Mouse (Mus musculus): ENCODE results near the gene Ajuba. TPM values are rescaled to one million over a fixed set of nuclear protein-coding genes. Genes with fewer than 3 reads are reported as not detected.

The Ajuba gene
- polyA plus RNA-seq, 1 experiment from 2014 or later = 14.5 TPM

GRCm38 (mm10) chr14:54578063-54578462, 705 bp upstream of the Ajuba start:
- no peak for DNase-seq (ENCODE audit: low spot score)
- Histone ChIP-seq H3K4me3 (ENCODE audit: low read depth, low read length) (peak overlapping the region; percentile 95), H3K4me1 (replicated peaks; ENCODE audit: control insufficient read depth, insufficient read depth, low read length) (peaks cover 28% of the 10 kb centered on the region), H3K36me3 (ENCODE audit: control insufficient read depth, insufficient read depth, low read length) (peaks cover 12% of the 10 kb centered on the region), H3K4me2 (ENCODE audit: low read length) (peak overlapping the region; percentile 93), H3K9me3 (ENCODE audit: control insufficient read depth, low read length) (no peaks in the 10 kb centered on the region), H3K27ac (ENCODE audit: low read depth) (peak overlapping the region; percentile 93), H3K27me3 (replicated peaks; ENCODE audit: control insufficient read depth, insufficient read depth, low read length) (no peaks in the 10 kb centered on the region), H3K9ac (ENCODE audit: low read length) (peak overlapping the region; percentile 86)
- WGBS = 1% methylated on average over 10 of the region's 10 CpGs
- peak; percentile 32; the same call in 1 of the 2 replicates for ATAC-seq (replicated peaks; ENCODE audit: low FRiP score, low TSS enrichment, low read depth)

- Histone ChIP-seq H3K4me3 (ENCODE audit: low read depth, low read length) (peak overlapping the region; percentile 95), H3K4me2 (ENCODE audit: low read length) (peak overlapping the region; percentile 93), H3K4me1 (replicated peaks; ENCODE audit: control insufficient read depth, insufficient read depth, low read length) (peaks cover 38% of the 10 kb centered on the region), H3K27ac (ENCODE audit: low read depth) (peak overlapping the region; percentile 93), H3K9ac (ENCODE audit: low read length) (peak overlapping the region; percentile 86), H3K36me3 (ENCODE audit: control insufficient read depth, insufficient read depth, low read length) (peaks cover 12% of the 10 kb centered on the region), H3K9me3 (ENCODE audit: control insufficient read depth, low read length) (no peaks in the 10 kb centered on the region), H3K27me3 (replicated peaks; ENCODE audit: control insufficient read depth, insufficient read depth, low read length) (no peaks in the 10 kb centered on the region)
- ATAC-seq (replicated peaks; ENCODE audit: low FRiP score, low TSS enrichment, low read depth) (no peak), DNase-seq (ENCODE audit: low spot score) (peak; percentile 82)
- under 1% methylated on average over 84 of the region's 84 CpGs for WGBS
Measured at GRCm38 (mm10) chr14:54576241-54577088, 893 bp downstream of the Ajuba start.

- H3K27ac ChIP-seq (ENCODE audit: low read depth) = peak overlapping the region; percentile 93; the same call in 1 of the 2 replicates
- under 1% methylated on average over 39 of the region's 39 CpGs for WGBS
- DNase-seq (ENCODE audit: low spot score) = peak; percentile 85
Measured at GRCm38 (mm10) chr14:54575631-54576030, 1.7 kb downstream of the Ajuba start.

GRCm38 (mm10) chr14:54575031-54575430, 2.3 kb downstream of the Ajuba start:
- H3K9ac ChIP-seq (ENCODE audit: low read length) = peak overlapping the region; percentile 86
- H3K9me3 ChIP-seq (ENCODE audit: control insufficient read depth, low read length) = no peaks in the 10 kb centered on the region
- H3K4me2 ChIP-seq (ENCODE audit: low read length) = peak overlapping the region; percentile 93
- H3K27ac ChIP-seq (ENCODE audit: low read depth) = peak overlapping the region; percentile 14; the same call in 1 of the 2 replicates
- WGBS = 6% methylated on average over 8 of the region's 8 CpGs
- peaks cover 23% of the 10 kb centered on the region for H3K36me3 ChIP-seq (ENCODE audit: control insufficient read depth, insufficient read depth, low read length)
- no peaks in the 10 kb centered on the region for H3K27me3 ChIP-seq (replicated peaks; ENCODE audit: control insufficient read depth, insufficient read depth, low read length)
- H3K4me3 ChIP-seq (ENCODE audit: low read depth, low read length) = peak overlapping the region; percentile 95
- ATAC-seq (replicated peaks; ENCODE audit: low FRiP score, low TSS enrichment, low read depth) (no peak), DNase-seq (ENCODE audit: low spot score) (peak; percentile 57)
- H3K4me1 ChIP-seq (replicated peaks; ENCODE audit: control insufficient read depth, insufficient read depth, low read length) = peaks cover 38% of the 10 kb centered on the region

More at GRCm38 (mm10) chr14:54575631-54576030, 1.7 kb downstream of the Ajuba start:
- Histone ChIP-seq H3K27me3 (replicated peaks; ENCODE audit: control insufficient read depth, insufficient read depth, low read length) (no peaks in the 10 kb centered on the region), H3K36me3 (ENCODE audit: control insufficient read depth, insufficient read depth, low read length) (peaks cover 18% of the 10 kb centered on the region), H3K4me3 (ENCODE audit: low read depth, low read length) (peak overlapping the region; percentile 95), H3K9me3 (ENCODE audit: control insufficient read depth, low read length) (no peaks in the 10 kb centered on the region), H3K4me2 (ENCODE audit: low read length) (peak overlapping the region; percentile 93), H3K4me1 (replicated peaks; ENCODE audit: control insufficient read depth, insufficient read depth, low read length) (peaks cover 38% of the 10 kb centered on the region), H3K9ac (ENCODE audit: low read length) (peak overlapping the region; percentile 86)
- ATAC-seq (replicated peaks; ENCODE audit: low FRiP score, low TSS enrichment, low read depth) = peak; percentile 30; the same call in 1 of the 2 replicates

- Histone ChIP-seq H3K9ac (ENCODE audit: low read length) (peak overlapping the region; percentile 29), H3K36me3 (ENCODE audit: control insufficient read depth, insufficient read depth, low read length) (peaks cover 31% of the 10 kb centered on the region), H3K4me3 (ENCODE audit: low read depth, low read length) (peak overlapping the region; percentile 95), H3K4me2 (ENCODE audit: low read length) (peak overlapping the region; percentile 93), H3K27ac (ENCODE audit: low read depth) (no peak overlapping the region), H3K27me3 (replicated peaks; ENCODE audit: control insufficient read depth, insufficient read depth, low read length) (no peaks in the 10 kb centered on the region), H3K9me3 (ENCODE audit: control insufficient read depth, low read length) (no peaks in the 10 kb centered on the region), H3K4me1 (replicated peaks; ENCODE audit: control insufficient read depth, insufficient read depth, low read length) (peaks cover 39% of the 10 kb centered on the region)
- DNase-seq (ENCODE audit: low spot score) (peak; percentile 65), ATAC-seq (replicated peaks; ENCODE audit: low FRiP score, low TSS enrichment, low read depth) (no peak)
- 12% methylated on average over 4 of the region's 4 CpGs for WGBS
Measured at GRCm38 (mm10) chr14:54574253-54574652, 3.1 kb downstream of the Ajuba start.

GRCm38 (mm10) chr14:54572790-54573736, 4.3 kb downstream of the Ajuba start:
- peak; percentile 74 for DNase-seq (ENCODE audit: low spot score)
- Histone ChIP-seq H3K27me3 (replicated peaks; ENCODE audit: control insufficient read depth, insufficient read depth, low read length) (no peaks in the 10 kb centered on the region), H3K4me1 (replicated peaks; ENCODE audit: control insufficient read depth, insufficient read depth, low read length) (peaks cover 33% of the 10 kb centered on the region), H3K27ac (ENCODE audit: low read depth) (peak overlapping the region; percentile 70), H3K36me3 (ENCODE audit: control insufficient read depth, insufficient read depth, low read length) (peaks cover 43% of the 10 kb centered on the region), H3K4me2 (ENCODE audit: low read length) (peak overlapping the region; percentile 93), H3K9me3 (ENCODE audit: control insufficient read depth, low read length) (no peaks in the 10 kb centered on the region), H3K4me3 (ENCODE audit: low read depth, low read length) (peak overlapping the region; percentile 95; the same call in 1 of the 2 replicates), H3K9ac (ENCODE audit: low read length) (peak overlapping the region; percentile 20; the same call in 1 of the 2 replicates)
- WGBS = 12% methylated on average over 13 of the region's 14 CpGs
- ATAC-seq (replicated peaks; ENCODE audit: low FRiP score, low TSS enrichment, low read depth) = peak; percentile 51

- Histone ChIP-seq H3K4me1 (replicated peaks; ENCODE audit: control insufficient read depth, insufficient read depth, low read length) (peaks cover 33% of the 10 kb centered on the region), H3K9ac (ENCODE audit: low read length) (no peak overlapping the region), H3K36me3 (ENCODE audit: control insufficient read depth, insufficient read depth, low read length) (peaks cover 52% of the 10 kb centered on the region), H3K27ac (ENCODE audit: low read depth) (peak overlapping the region; percentile 24; the same call in 1 of the 2 replicates), H3K4me3 (ENCODE audit: low read depth, low read length) (no peak overlapping the region), H3K27me3 (replicated peaks; ENCODE audit: control insufficient read depth, insufficient read depth, low read length) (no peaks in the 10 kb centered on the region), H3K4me2 (ENCODE audit: low read length) (0 out of 2 replicates have a peak overlapping the region, but pooled peaks have one; percentile 93), H3K9me3 (ENCODE audit: control insufficient read depth, low read length) (no peaks in the 10 kb centered on the region)
- 60% methylated on average over 4 of the region's 4 CpGs for WGBS
- no peak for DNase-seq (ENCODE audit: low spot score)
- ATAC-seq (replicated peaks; ENCODE audit: low FRiP score, low TSS enrichment, low read depth) = no peak
Measured at GRCm38 (mm10) chr14:54572122-54572521, 5.2 kb downstream of the Ajuba start.
